Comparison of ENCODE assay signal across 9 mouse cellular contexts in genomic region chr1:36746452-36746851, GRCm38 (mm10). TPM values are rescaled to one million over a fixed set of nuclear protein-coding genes. Genes with fewer than 3 reads are reported as not detected.
DNase-seq lines count a peak whose midpoint lies in the region; TF ChIP-seq lines count a peak whose summit lies in the region.
"Had no signal": no experiment of that assay in that cellular context is flagged by ENCODE, and none has a peak within 500 bp of the region (broad histone marks: within the 10 kb centered on the region; RNA-seq: fewer than 3 reads in every experiment).

No protein-coding gene starts in this region.

- H3K27me3 ChIP-seq in small intestine, adult 2 months (ENCODE audit: control insufficient read depth, insufficient read depth, low read length): peaks cover 8% of the 10 kb centered on the region; the same call in 1 of the 2 replicates

- TF ChIP-seq CTCF in small intestine, adult 2 months (IDR thresholded peaks at IDR 0.05; ENCODE audit: extremely low read depth, insufficient read length, insufficient replicate concordance, low read depth, low read length): peak; percentile 49; the same call in 1 of the 2 replicates

- no peak overlapping the region for H3K4me3 ChIP-seq in small intestine, adult 2 months (ENCODE audit: low read depth, low read length)

- peak; percentile 9 to 31 for DNase-seq in cerebellum, adult 18-20 months
- no peak for DNase-seq in cerebellum, adult 9-11 months
- peak; percentile 45 to 48 for DNase-seq in layer of hippocampus, postnatal 10 days (ENCODE audit: low spot score in 2 of 2)
- DNase-seq in layer of hippocampus, adult 8-10 months (ENCODE audit: low spot score in 2 of 2): no peak
- peak; percentile 28 for DNase-seq in NIH3T3 (ENCODE audit: low read depth)
- peak; percentile 38 for DNase-seq in forelimb bud, embryonic 11.5 days (ENCODE audit: low read depth, low spot score)
- no peak for DNase-seq in urinary bladder, postnatal 10 days (ENCODE audit: low spot score)

- no peak overlapping the region for H3K27ac ChIP-seq in small intestine, adult 2 months (ENCODE audit: insufficient read depth, low read depth, low read length)

- TF ChIP-seq POLR2A in small intestine, adult 2 months (IDR thresholded peaks at IDR 0.05; ENCODE audit: low read depth, low read length): no peak

- no peaks in the 10 kb centered on the region for H3K4me1 ChIP-seq in small intestine, adult 2 months (ENCODE audit: control insufficient read depth, insufficient read depth, insufficient read length, low read length)

- WGBS in small intestine, adult 2 months: 44% methylated on average over 15 of the region's 15 CpGs

- H3K36me3 ChIP-seq in small intestine, adult 2 months (ENCODE audit: control insufficient read depth, insufficient read depth, low read length): no peaks in the 10 kb centered on the region

RNA-seq across cellular contexts. Expression of gene Zap70, which starts 15.1 kb away (rescaled TPM):
- total RNA-seq in layer of hippocampus, postnatal 10 days (2021): 1 to 10 TPM; 3.0 to 3.2 TPM
- 1 to 10 TPM; 3.2 to 4.3 (median 3.7) TPM for total RNA-seq in layer of hippocampus, adult 8-10 months (2022)
- polyA plus RNA-seq in small intestine, adult 2 months (2012; rRNA removed): 7.1 and 13.1 TPM in 2 replicates

RNA-seq across cellular contexts. Expression of gene Actr1b, which starts 32.2 kb away (rescaled TPM):
- total RNA-seq in layer of hippocampus, postnatal 10 days (2021): 100 to 1,000 TPM; 187 to 191 TPM
- 100 to 1,000 TPM; 246 to 261 (median 255) TPM for total RNA-seq in layer of hippocampus, adult 8-10 months (2022)
- polyA plus RNA-seq in small intestine, adult 2 months (2012; rRNA removed): 61.6 and 81.6 TPM in 2 replicates

RNA-seq across cellular contexts. Expression of gene 4933424G06Rik, which starts 36.5 kb away (rescaled TPM):
- total RNA-seq in layer of hippocampus, postnatal 10 days (2021): 1 to 10 TPM; 1.2 TPM
- total RNA-seq in layer of hippocampus, adult 8-10 months (2022): under 1 TPM in 1 of 4 experiments, not detected in 3; 0.56 TPM
- not detected in 2 replicates for polyA plus RNA-seq in small intestine, adult 2 months (2012; rRNA removed)
- total RNA-seq: heart, postnatal 14 days had no signal

RNA-seq across cellular contexts. Expression of gene Cox5b, which starts 55.2 kb away (rescaled TPM):
- total RNA-seq in layer of hippocampus, postnatal 10 days (2021): 100 to 1,000 TPM; 732 to 792 TPM
- total RNA-seq in layer of hippocampus, adult 8-10 months (2022): 100 to 1,000 TPM; 439 to 655 (median 576) TPM
- polyA plus RNA-seq in small intestine, adult 2 months (2012; rRNA removed): 1,137 and 1,468 TPM in 2 replicates

Comparison
In these comparisons a context has a peak if more than half of its experiments do, and no peak if none do; other contexts are left out.
1. DNase-seq: peak in cerebellum, adult 18-20 months (2 of 2), layer of hippocampus, postnatal 10 days (2 of 2), NIH3T3 (single experiment) and forelimb bud, embryonic 11.5 days (single experiment); none in cerebellum, adult 9-11 months (single experiment), layer of hippocampus, adult 8-10 months (0 of 2) and urinary bladder, postnatal 10 days (single experiment).